Mouse (Mus musculus): ENCODE results near the gene Fau.

GRCm38 (mm10) chr19:6040002-6040401 is 17.6 kb upstream of the Fau start:
- TF ChIP-seq CTCF (IDR thresholded peaks at IDR 0.05; ENCODE audit: low read depth, low read length) (no peak), POLR2A (IDR thresholded peaks at IDR 0.05; ENCODE audit: extremely low read depth, insufficient read depth, low read length) (no peak)
